Mouse (Mus musculus) spleen, postnatal 36 days (tissue): ENCODE data around the gene Vkorc1.
A peak's percentile ranks its signal among the peaks of the same experiment; 100 is the strongest.
"Not testable (repeated sequence)": the region's sequence is repeated elsewhere in the genome, so short reads cannot be mapped to it uniquely, and the experiment has no call there.

ENCODE experiments used
- DNase-seq, 2 experiments: peaks; one replicate each; pipeline ENCODE4 v3.0.0; 2022; ENCODE audit warnings: low spot score in 2 of 2, mixed read lengths in 1 of 2

Gene Vkorc1

GRCm38 (mm10) chr7:127915293-127915692 is 19.9 kb upstream of the Vkorc1 start:
- DNase-seq, result no peak

- no peak for DNase-seq
Observed at GRCm38 (mm10) chr7:127912938-127913337, 17.5 kb upstream of the Vkorc1 start.

- DNase-seq, result peak; percentile 82 to 85
Observed at GRCm38 (mm10) chr7:127912190-127912871, 16.9 kb upstream of the Vkorc1 start, which contains the start of gene Kat8. TSS of gene Kat8 (plus strand) at chr7:127912516.

GRCm38 (mm10) chr7:127908656-127909055 is 13.2 kb upstream of the Vkorc1 start:
- no peak for DNase-seq

GRCm38 (mm10) chr7:127907939-127908338 is 12.5 kb upstream of the Vkorc1 start:
- DNase-seq, result no peak

- peak; percentile 78 to 80 for DNase-seq
Observed at GRCm38 (mm10) chr7:127903971-127904796, 8.8 kb upstream of the Vkorc1 start, which contains the start of gene Bckdk. TSS of gene Bckdk (plus strand) at chr7:127904082.

- no peak for DNase-seq
Observed at GRCm38 (mm10) chr7:127901772-127902171, 6.4 kb upstream of the Vkorc1 start.

- no peak for DNase-seq
Observed at GRCm38 (mm10) chr7:127899997-127900396, 4.6 kb upstream of the Vkorc1 start.

- DNase-seq, result peak; percentile 30 to 32
Observed at GRCm38 (mm10) chr7:127898179-127898956, 3.0 kb upstream of the Vkorc1 start.

GRCm38 (mm10) chr7:127897542-127897941 is 2.1 kb upstream of the Vkorc1 start:
- no peak for DNase-seq

- DNase-seq, result peak; percentile 47 to 71
Observed at GRCm38 (mm10) chr7:127896384-127896783, 967 bp upstream of the Vkorc1 start.

GRCm38 (mm10) chr7:127895891-127896290 is 474 bp upstream of the Vkorc1 start:
- DNase-seq, result not testable (repeated sequence)

- DNase-seq, result no peak
Observed at GRCm38 (mm10) chr7:127894480-127894879, 937 bp downstream of the Vkorc1 start.

GRCm38 (mm10) chr7:127890798-127891197 is 4.6 kb downstream of the Vkorc1 start, which contains the start of gene Prss53:
TSS of gene Prss53 (minus strand) at chr7:127890970.
- DNase-seq, result no peak

GRCm38 (mm10) chr7:127888821-127889220 is 6.6 kb downstream of the Vkorc1 start:
- no peak for DNase-seq

GRCm38 (mm10) chr7:127887781-127888180 is 7.6 kb downstream of the Vkorc1 start:
- no peak for DNase-seq

- DNase-seq, result no peak
Observed at GRCm38 (mm10) chr7:127887191-127887590, 8.2 kb downstream of the Vkorc1 start.

GRCm38 (mm10) chr7:127886551-127886950 is 8.9 kb downstream of the Vkorc1 start:
- no peak for DNase-seq

GRCm38 (mm10) chr7:127885951-127886350 is 9.5 kb downstream of the Vkorc1 start:
- no peak for DNase-seq

- DNase-seq, result no peak
Observed at GRCm38 (mm10) chr7:127880431-127880830, 15.0 kb downstream of the Vkorc1 start.

GRCm38 (mm10) chr7:127879301-127879700 is 16.1 kb downstream of the Vkorc1 start:
- no peak for DNase-seq
